Mouse (Mus musculus): ENCODE measurements around the gene Dock1. TPM values are rescaled to one million over a fixed set of nuclear protein-coding genes. Genes with fewer than 3 reads are reported as not detected.

The Dock1 gene
- total RNA-seq, 2 experiments from 2014 or later, result 7.3 to 8.8 TPM

DNA sequence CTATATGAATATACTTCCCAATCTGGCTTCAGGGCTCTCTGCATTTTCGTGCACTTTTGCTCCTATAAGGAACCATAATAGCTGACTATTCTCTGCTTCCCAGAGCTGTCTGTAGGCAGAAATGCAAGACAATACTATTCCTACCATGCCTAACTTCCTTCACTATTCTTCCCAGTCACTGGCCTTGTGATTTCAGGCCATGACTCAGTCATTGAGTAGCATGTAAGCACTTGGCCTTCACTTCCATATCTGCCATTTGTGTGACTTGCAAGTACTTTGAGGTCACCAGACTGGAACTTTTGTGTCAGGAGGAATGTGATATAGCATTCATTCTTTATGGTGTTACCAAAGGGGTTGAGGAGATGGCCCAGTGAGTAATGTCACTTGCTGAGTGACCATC is 439.9 kb downstream of the Dock1 start:
- intact Hi-C loops (cut with DNase I), result no loop called here
- no peak for DNase-seq

DNA sequence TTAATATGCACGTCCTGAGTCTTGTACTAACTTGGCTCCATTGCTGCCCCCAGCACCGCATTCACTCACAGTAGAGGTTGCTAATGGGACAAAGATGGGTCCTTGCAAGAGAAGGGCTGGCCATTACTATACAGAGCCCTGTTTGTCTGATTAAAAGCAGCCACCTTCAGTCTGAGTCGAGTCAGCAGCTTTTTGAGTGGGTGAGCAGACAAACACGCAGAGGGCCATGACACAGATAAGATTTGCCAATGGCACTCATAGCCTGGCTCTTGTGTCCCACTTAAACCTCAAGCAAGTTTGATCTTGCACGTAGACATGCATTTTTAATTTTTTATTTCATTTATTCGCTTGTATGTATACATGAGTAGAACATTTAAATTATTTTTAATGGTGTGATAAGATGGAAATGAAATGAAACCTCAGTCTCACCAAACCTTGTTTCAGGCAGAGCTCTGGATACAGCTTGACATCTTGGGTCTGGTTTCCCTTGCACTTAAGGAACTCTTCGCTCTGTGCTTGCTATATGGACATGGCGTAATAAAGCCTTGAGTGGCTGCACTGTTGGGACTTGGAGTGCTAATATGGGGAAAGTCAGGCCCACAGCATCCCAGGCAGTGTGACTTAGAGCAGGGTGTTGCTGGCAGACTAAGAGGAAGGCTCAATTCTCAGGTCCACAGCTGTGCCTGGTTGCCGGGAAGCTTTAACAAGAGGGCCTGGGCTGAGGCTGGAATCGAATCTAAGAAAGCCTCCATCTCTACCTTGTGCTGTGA is 455.0 kb downstream of the Dock1 start:
- intact Hi-C loops (cut with DNase I), result no loop called here
- no peak for DNase-seq

DNA sequence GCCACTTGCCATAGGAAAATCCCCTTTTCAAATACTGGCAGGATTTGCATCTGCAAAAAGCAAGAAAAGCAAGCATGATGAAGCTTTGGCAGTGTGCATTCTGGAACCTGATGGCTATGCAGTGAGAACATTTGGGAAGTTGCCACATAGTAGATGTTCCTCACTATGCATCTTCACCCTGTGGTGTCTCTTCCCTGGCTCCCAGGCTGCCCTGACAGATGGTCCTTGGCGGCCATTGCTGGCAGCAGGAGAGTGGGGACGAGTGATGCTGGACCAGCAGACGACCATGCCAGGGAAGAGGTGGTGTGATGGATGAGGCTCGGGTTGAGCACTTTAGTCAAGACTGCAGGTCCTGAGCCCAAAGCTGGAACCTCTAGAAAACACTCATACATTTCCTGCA is 462.0 kb downstream of the Dock1 start:
- intact Hi-C loops (cut with DNase I), result no loop called here
- DNase-seq, result no peak

DNA sequence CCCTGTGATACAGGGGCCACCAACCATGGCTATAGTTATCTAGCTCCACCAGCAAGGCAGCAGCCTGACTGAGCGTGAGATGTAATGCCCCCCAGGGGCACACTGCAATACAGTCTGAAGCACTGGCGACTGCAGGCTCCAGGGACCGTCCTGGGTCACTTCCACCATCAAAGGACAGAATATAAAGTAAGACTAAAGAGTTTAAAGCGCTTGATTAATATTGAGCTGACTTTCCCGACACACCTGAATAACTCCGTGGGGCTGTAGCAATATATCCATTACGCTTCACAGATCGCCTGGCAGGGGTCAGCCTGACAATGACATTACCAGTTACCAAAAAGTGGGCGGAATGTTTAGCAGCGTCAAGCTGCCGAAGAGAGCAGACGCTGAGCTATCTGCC is 464.2 kb downstream of the Dock1 start:
- intact Hi-C loops (cut with DNase I), result no loop called here

GRCm38 (mm10) chr7:135139153-135139612 is 468.7 kb downstream of the Dock1 start:
- DNase-seq, result no peak
- intact Hi-C loops (cut with DNase I), result no loop called here

More for the DNA sequence above, 464.2 kb downstream of the Dock1 start:
- DNase-seq, result no peak

- intact Hi-C loops (cut with DNase I), result no loop called here
- DNase-seq, result no peak
Observed at GRCm38 (mm10) chr7:135144731-135145130, 474.3 kb downstream of the Dock1 start.

DNA sequence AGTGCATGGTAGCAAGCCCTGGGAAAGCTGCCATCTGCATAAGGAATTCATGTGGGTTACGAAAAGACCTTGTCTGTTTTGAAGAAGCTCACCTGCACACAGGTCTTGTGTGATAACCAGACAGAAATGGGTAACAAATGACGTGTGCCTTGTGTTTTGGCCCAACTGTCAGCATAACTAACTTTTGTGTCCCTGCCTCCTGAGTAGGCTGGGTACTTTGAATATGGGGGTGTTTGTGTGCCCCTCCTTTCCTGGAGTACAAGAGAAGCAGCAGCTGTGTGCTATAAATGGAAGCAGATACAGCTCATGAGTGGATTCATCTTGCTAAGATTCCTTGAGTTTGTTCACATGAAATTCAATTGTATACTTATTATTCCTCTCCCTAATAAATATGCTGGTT is 480.5 kb downstream of the Dock1 start:
- intact Hi-C loops (cut with DNase I), result no loop called here

GRCm38 (mm10) chr7:135157571-135157970 is 487.1 kb downstream of the Dock1 start:
- intact Hi-C loops (cut with DNase I), result no loop called here
- no peak for DNase-seq

More for the DNA sequence above, 480.5 kb downstream of the Dock1 start:
- DNase-seq, result no peak

DNA sequence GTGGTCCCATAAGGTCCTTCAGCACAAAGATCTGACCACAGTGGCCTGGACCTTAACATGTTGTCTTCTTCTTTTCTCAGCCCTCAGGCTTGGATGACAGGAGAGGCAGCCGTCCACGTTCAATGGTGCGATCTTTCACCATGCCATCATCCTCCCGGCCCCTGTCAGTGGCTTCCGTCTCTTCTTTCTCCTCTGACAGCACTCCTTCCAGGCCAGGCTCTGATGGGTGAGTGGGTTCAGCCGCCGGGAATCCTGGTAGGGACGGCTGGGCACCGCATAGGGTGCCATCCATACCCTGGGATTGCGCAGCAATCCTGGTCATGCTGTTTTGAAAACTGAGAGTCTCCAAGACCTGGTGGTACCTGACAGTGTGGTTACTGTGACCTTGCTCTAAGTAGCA is 487.9 kb downstream of the Dock1 start:
- intact Hi-C loops (cut with DNase I), result no loop called here
- no peak for DNase-seq

- no peak for DNase-seq
- intact Hi-C loops (cut with DNase I), result no loop called here
Observed at GRCm38 (mm10) chr7:135159606-135160005, 489.2 kb downstream of the Dock1 start.

- intact Hi-C loops (cut with DNase I), result loop anchor here (2.0 to 5.0 kb wide), 2 partner anchors 74 to 208 kb away; no protein-coding TSS in a partner anchor
- DNase-seq, result peak in 1 of 2 experiments; percentile 31
Observed at GRCm38 (mm10) chr7:135165155-135165554, 494.7 kb downstream of the Dock1 start.

DNA sequence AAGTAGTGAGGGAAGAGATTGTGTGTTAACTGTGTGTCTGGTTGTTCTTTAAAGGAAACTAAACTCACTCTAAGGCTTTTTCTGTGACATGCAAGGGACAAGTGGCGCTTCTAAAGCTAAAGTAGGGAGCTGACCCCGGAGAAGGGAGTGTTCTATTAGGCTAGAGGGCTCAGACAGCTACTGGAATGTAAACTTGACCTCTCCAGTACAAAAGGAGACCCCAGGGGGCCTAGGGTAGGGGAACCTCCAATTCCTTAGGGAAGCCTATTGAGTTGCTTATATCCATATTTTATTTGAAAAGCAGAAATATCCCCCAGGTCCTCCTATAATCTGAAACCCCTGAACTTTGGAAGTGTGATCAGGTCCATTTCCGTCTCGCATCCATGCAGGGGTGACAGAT is 499.5 kb downstream of the Dock1 start:
- intact Hi-C loops (cut with DNase I), result loop anchor here (5.0 kb wide), 1 partner anchor 213 kb away; no protein-coding TSS in a partner anchor
- no peak for DNase-seq

DNA sequence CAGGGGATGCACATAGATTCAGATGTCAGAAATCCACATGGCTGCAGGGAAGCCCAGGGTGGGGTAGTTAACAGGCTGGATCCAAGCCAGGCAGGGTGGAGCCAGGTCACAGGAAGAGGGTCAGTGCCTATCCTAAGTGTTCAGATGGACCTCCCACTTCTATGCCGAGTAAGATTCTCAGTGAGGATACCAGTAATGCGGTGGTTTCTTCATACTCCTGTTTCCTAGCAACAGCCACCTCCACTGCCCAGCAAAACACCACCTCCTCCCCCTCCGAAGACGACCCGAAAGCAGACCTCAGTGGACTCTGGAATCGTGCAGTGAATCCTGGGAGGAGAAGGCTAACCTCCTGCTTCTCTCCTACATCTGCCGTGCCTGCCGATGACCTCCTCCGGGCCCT is 501.8 kb downstream of the Dock1 start:
- intact Hi-C loops (cut with DNase I), result no loop called here
- no peak for DNase-seq

GRCm38 (mm10) chr7:135194190-135194589 is 523.7 kb downstream of the Dock1 start:
- intact Hi-C loops (cut with DNase I), result no loop called here
- no peak for DNase-seq

DNA sequence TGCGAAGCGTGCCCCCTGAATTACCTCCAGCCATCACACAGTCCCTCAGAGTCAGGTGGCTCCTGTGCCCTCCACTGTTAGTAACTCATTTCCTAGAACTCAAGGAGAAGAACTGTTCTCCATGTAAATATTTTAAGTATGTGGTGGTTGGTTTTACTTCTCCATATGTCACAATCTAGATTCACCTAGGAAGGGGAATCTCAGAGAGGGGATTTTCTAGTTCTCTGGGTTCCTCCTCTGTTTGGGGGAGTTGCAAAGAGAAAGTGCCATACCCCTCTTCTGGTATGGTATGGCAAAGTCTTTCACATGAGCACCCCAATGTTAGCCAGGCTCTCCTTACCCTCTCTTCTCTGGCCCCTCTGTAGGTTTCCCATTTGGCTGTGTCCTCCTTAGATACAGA is 525.2 kb downstream of the Dock1 start:
- intact Hi-C loops (cut with DNase I), result no loop called here
- DNase-seq, result no peak

DNA sequence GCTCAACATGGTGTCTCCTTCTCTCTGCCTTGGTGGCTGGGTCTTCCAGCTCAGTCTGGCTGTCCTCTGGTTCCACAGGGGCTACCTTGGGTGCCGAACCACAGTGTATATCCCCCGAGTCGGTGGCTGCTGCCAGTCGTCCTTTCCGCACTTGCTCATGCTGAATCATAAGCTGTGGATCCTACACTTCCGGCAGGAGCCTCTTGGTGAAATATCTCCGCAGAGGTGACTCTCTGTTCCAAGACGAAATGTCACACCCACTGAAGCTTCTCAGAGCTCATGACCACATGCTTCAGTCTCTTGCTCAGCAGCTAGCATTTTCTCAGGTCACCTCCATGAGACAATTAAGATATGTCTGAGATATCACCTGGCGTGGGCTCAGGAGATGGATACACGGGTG is 526.4 kb downstream of the Dock1 start:
- intact Hi-C loops (cut with DNase I), result no loop called here
- DNase-seq, result no peak

DNA sequence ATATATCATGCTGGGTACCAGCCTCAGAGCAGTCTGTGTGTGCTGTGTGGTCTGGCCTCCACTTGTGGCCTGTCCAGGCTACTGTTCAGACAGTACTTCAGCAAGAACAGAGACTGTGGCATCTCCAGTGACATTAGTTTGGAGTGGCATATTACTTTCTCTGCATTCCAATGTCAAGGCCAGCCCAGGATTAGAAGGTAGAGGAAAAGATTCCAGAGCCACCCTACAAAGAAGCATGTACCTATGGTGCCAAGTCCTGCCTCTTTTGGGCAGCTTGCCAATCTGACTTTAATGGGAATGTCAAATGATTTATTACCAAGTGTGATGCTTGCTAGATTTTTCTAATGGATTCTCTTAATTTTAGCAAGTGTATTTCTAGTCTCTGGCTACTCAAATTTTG is 533.5 kb downstream of the Dock1 start:
- intact Hi-C loops (cut with DNase I), result no loop called here
- no peak for DNase-seq

DNA sequence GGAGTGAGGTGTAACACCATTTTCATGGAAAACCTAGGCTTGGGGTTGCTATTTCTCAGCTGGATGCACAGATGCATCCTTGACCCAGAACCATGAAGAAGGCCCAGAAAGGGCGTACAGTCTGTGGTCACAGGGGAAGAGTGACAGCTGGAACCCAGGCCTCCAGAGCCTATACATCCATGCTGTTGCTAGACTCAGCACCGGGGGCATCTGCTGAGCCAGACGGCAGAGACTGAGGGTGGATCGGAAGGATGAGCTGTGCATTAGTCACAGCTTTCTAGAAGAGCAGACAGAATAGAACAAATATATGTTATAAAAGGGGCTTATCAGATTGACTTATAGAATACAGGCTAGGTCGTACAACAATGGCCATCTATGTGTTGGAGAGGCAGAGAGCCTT is 534.7 kb downstream of the Dock1 start:
- DNase-seq, result no peak
- intact Hi-C loops (cut with DNase I), result no loop called here

DNA sequence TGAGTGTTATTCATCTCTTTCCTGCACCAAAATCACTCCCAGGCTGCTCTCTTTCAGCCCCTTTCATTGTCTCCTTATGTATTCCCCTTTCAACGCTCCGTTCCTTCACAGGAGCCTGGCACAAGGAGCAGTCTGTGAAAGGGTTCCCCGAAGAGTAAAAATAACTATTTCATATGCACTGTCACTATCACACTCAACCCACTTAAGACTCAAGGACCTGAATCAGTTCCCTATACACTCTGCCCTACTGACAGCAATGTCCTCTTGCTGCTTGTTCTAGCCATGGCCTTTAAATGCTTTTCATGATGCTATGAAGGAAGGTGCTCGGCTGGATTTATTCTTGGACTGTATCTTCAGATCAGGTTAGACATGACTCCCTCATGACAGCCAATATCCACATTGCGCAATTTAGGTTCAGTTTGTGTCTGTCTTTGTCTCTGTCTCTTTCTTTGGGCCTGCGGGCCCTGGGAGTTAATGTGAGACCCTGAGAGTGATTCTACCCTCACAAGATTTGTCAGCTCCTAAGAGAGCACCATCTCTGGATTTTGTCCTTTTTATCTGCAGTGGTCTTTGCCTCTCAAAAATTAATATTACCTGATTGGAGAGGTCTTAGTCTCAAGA is 538.6 kb downstream of the Dock1 start:
- intact Hi-C loops (cut with DNase I), result no loop called here

DNA sequence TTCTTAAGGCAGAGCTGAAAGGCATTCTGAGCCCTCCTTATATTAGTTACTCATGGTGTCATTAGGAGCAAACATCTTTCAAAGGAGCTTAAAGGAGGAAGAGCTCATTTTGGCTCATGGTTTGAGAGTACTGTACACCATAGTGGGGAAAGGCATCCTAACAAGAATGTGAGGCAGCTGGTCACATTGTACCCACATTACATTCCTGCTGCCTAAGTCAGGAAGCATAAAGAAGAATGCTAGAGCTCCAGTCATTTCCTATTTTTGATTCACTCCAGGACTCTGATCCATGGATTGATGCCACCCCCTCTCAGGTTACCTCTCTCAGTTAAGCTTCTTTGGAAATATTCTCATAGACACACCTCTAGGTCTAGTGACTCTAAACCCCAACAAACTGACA is 539.8 kb downstream of the Dock1 start:
- no peak for DNase-seq
- intact Hi-C loops (cut with DNase I), result no loop called here

More for the DNA sequence above, 538.6 kb downstream of the Dock1 start:
- DNase-seq, result no peak

DNA sequence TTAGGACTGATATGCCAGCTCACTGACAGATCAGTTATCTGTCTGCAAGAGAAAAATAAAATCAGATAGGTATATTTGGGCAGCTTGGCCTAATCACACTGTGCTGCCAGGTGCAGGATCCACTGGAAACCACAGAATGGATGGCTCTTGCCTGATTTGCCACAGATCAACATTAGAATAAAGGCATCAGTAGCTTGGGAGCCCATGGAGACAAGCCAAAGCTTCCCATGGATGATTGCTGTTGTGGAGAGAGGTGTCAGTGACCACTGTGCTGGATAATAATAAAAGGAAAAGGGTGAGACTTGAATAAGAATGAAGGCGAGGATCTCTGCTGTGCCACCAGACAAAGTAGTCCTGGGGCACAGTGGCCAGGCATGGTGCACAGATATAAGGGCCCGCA is 540.4 kb downstream of the Dock1 start:
- intact Hi-C loops (cut with DNase I), result no loop called here
- no peak for DNase-seq

DNA sequence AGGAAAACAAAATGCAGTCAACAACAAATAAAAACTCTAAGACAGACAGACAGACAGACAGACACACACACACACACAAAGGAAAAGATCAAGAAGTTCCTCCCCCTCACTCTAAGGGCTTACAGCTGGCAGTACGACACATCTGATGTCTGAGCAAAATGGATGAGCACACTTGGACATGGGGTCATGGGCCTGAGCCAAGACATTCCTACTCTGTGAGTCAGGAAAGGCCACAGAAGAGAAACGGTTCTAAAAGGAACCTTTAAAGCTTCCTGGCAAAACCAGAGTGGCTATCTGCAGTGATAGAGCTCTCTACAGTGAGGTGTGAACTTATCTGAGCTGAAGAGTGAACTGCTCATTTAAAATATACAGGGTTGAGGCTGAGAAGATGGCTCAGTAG is 542.1 kb downstream of the Dock1 start:
- DNase-seq, result peak; percentile 24 to 39
- intact Hi-C loops (cut with DNase I), result no loop called here
